Mouse (Mus musculus): ENCODE results near the gene Ptprm. TPM values are rescaled to one million over a fixed set of nuclear protein-coding genes. Genes with fewer than 3 reads are reported as not detected.

Gene Ptprm
- 47.9 TPM for polyA plus RNA-seq (2014; fragmentation: Illumina TruSeq; extraction: RNeasy Lipid Tissue Mini Kit (QIAGEN cat#74804); ENCODE audit: low read depth, low replicate concordance)

GRCm38 (mm10) chr17:67354451-67355011, at the start of gene Ptprm:
Ptprm (minus strand) TSS chr17:67354457.

Data from heart, adult 10 weeks (tissue).